Mouse (Mus musculus) kidney, embryonic 15.5 days (tissue): ENCODE data around the gene Gpt2. TPM values are rescaled to one million over a fixed set of nuclear protein-coding genes. Genes with fewer than 3 reads are reported as not detected.

Source experiments
- ATAC-seq: fragments of 200-750 bp; cut with Nextera tagmentation; replicated peaks from 2 replicates; pipeline ENCODE4 v1.8.0; 2017; ENCODE audit warnings: moderate TSS enrichment; ENCODE audit not compliant: low FRiP score
- H3K27ac ChIP-seq: fragments of 300-500 bp; sonication (generic); 2 replicates; pipeline ENCODE4 v1.5.1; 2015; ENCODE audit warnings: mild to moderate bottlenecking, inconsistent platforms
- H3K27me3 ChIP-seq: fragments of 300-500 bp; sonication (generic); 2 replicates; pipeline ENCODE4 v1.6.1; 2015; ENCODE audit warnings: inconsistent platforms
- H3K36me3 ChIP-seq: fragments of 300-500 bp; sonication (generic); 2 replicates; pipeline ENCODE4 v1.6.1; 2015; ENCODE audit warnings: inconsistent platforms
- H3K4me1 ChIP-seq: fragments of 300-500 bp; sonication (generic); 2 replicates; pipeline ENCODE4 v1.6.1; 2015; ENCODE audit warnings: inconsistent platforms
- H3K4me2 ChIP-seq: fragments of 300-500 bp; sonication (generic); 2 replicates; pipeline ENCODE4 v1.6.1; 2015; ENCODE audit warnings: moderate library complexity, mild to moderate bottlenecking, inconsistent platforms
- H3K4me3 ChIP-seq: fragments of 300-500 bp; sonication (generic); replicated peaks from 2 replicates; pipeline ENCODE4 v1.5.1; 2015; ENCODE audit warnings: mild to moderate bottlenecking, inconsistent platforms
- H3K9ac ChIP-seq: fragments of 300-500 bp; sonication (generic); 2 replicates; pipeline ENCODE4 v1.6.1; 2015; ENCODE audit warnings: mild to moderate bottlenecking, inconsistent platforms
- H3K9me3 ChIP-seq: fragments of 300-500 bp; sonication (generic); replicated peaks from 2 replicates; pipeline ENCODE4 v1.6.1; 2016; ENCODE audit warnings: inconsistent platforms
- WGBS: fragments of 180-500 bp; shearing (Covaris S2); methylation state at CpG from one replicate; pipeline ENCODE4 v1.1.7; 2015; ENCODE audit warnings: mixed read lengths; 5-methylcytosine and 5-hydroxymethylcytosine counted together
- polyA plus RNA-seq: library from polyadenylated mRNA; unstranded; fragments of >200 nt; fragmentation: Nextera tagmentation; extraction: Ambion mirVana; gene quantifications from 2 replicates; pipeline ENCODE4 v1.2.1, GENCODE M21; 2015

The Gpt2 gene
- 21.4 and 21.5 TPM in 2 replicates for polyA plus RNA-seq

DNA sequence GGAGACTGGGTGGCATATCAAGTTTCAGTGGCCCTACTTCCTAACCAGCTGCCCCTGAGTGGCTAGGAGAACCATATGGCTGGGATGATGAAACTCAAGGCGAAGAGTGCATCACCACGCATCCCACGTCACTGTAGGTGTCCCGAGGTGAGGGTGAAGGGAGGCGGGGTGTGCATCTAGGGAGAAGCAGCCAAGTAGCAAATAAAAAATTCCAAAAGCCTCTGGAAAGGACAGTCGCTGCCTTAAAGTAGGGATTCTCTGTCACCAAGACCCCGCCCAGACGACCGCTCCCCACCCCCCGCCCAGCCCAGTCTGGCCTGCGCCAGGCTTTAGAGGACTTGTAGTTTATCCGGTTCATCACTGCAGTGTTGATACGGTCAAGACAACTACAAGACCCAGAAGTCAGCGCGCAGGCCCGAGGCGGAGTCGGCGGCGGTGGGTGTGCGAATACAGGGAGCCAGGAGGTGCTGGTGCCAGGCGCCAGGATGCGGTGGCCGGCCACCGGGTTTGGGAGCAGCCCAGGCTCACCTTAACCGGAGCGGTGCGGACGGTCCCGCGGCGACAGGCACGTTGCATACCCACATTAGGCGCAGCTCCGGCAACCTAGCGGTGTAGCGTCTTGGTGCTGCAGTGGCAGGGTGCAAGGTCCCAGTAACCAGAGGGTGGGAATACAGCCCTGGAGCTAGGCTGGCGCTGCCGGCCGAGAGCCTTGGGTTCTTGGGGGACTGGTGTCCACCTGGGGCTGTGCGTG, at the start of gene Gpt2:
Gpt2 (plus strand) TSS at position 452 of the 751 bp plus-strand sequence.
- peak within 1 kb of the TSS; percentile 70 for H3K4me3 ChIP-seq
- H3K27ac ChIP-seq, result peak within 1 kb of the TSS; percentile 48; the same call in 1 of the 2 replicates
- peak within 1 kb of the TSS; percentile 93 for H3K4me2 ChIP-seq
- peak within 1 kb of the TSS; percentile 77 for H3K9ac ChIP-seq
- no peaks in the 10 kb centered on the region for H3K9me3 ChIP-seq
- H3K27me3 ChIP-seq, result no peaks in the 10 kb centered on the region
- under 1% methylated on average over 41 of the region's 41 CpGs for WGBS
- ATAC-seq, result peak; percentile 99
- peaks cover 20% of the 10 kb centered on the region for H3K4me1 ChIP-seq
- no peaks in the 10 kb centered on the region for H3K36me3 ChIP-seq

GRCm38 (mm10) chr8:85444092-85444491, 48.3 kb upstream of the Gpt2 start:
- ATAC-seq, result no peak
- Histone ChIP-seq H3K36me3 (no peaks in the 10 kb centered on the region), H3K4me2 (no peak overlapping the region), H3K9ac (no peak overlapping the region), H3K27me3 (no peaks in the 10 kb centered on the region), H3K9me3 (no peaks in the 10 kb centered on the region), H3K27ac (no peak overlapping the region), H3K4me1 (no peaks in the 10 kb centered on the region), H3K4me3 (no peak overlapping the region)

DNA sequence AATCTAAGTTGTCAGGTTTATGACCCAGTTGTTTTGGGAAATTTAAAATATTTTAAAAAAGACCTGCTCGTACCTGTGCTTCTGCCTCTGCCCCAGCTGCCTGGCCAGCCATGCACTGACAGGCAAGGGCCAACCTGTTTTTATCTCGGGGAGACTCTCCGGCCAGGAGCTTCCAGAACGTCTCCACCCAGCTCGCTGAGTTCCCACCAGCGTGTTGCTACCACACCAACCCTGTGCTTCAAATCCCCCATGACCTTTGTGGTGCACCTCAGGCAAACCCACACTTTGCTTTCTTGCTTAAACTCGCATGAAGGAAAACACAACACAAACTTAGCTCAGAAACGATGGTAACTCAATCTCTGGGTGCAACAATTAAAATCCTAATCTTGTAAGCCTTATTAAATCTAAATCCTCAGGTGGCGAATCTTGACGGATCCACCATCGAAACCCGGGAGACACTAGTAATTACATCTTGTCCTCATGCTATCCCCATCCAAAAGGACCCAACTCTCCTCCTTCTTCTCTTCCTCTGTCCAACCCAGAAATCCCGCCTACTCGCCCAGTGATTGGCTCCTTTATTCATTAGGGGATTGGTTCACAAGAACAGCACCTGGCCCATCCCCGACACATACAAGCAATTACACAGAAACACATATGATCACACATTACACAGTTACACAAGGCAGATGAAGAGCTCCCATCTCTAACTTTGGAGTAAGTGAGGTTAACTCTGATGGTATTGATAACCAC, 46.3 kb upstream of the Gpt2 start:
- Histone ChIP-seq H3K36me3 (no peaks in the 10 kb centered on the region), H3K27me3 (no peaks in the 10 kb centered on the region), H3K4me1 (no peaks in the 10 kb centered on the region), H3K27ac (no peak overlapping the region), H3K4me3 (no peak overlapping the region), H3K9me3 (no peaks in the 10 kb centered on the region), H3K9ac (no peak overlapping the region), H3K4me2 (no peak overlapping the region)
- WGBS, result 83% methylated on average over 15 of the region's 15 CpGs
- ATAC-seq, result no peak

GRCm38 (mm10) chr8:85450335-85450734, 42.0 kb upstream of the Gpt2 start:
- Histone ChIP-seq H3K27me3 (no peaks in the 10 kb centered on the region), H3K36me3 (no peaks in the 10 kb centered on the region), H3K4me1 (peaks cover 10% of the 10 kb centered on the region), H3K9ac (no peak overlapping the region), H3K4me3 (no peak overlapping the region), H3K27ac (no peak overlapping the region), H3K4me2 (no peak overlapping the region), H3K9me3 (no peaks in the 10 kb centered on the region)
- WGBS, result 71% methylated on average over 3 of the region's 3 CpGs
- no peak for ATAC-seq

DNA sequence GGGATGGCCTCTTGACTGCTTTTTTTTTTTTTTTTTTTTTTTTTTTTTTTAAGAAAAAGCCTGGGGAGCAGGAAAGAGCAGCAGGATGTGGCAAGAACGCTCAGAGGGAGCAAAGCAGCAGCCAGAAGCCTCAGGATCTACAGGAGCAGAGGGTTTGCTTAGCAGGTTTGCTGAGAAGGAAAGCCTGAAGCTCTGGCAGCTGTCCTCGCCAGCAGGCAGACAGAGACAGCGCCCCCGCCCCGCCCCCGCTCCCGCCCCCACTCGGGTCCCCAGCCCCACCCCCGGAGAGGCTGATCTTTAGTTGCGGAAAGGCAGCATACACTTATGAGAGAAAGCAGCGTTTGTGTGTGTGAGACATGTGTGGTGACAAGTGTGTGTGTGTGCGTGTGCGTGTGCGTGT, 40.0 kb upstream of the Gpt2 start:
- Histone ChIP-seq H3K4me2 (peak overlapping the region; percentile 50), H3K9me3 (no peaks in the 10 kb centered on the region), H3K4me1 (peaks cover 10% of the 10 kb centered on the region), H3K4me3 (peak overlapping the region; percentile 15; the same call in 1 of the 2 replicates), H3K36me3 (no peaks in the 10 kb centered on the region), H3K9ac (no peak overlapping the region), H3K27ac (no peak overlapping the region), H3K27me3 (no peaks in the 10 kb centered on the region)
- no peak for ATAC-seq
- WGBS, result 19% methylated on average over 14 of the region's 14 CpGs

GRCm38 (mm10) chr8:85453256-85453655, 39.1 kb upstream of the Gpt2 start:
- H3K27ac ChIP-seq, result no peak overlapping the region
- H3K36me3 ChIP-seq, result no peaks in the 10 kb centered on the region
- 91% methylated on average over 2 of the region's 2 CpGs for WGBS
- no peak for ATAC-seq
- peaks cover 10% of the 10 kb centered on the region for H3K4me1 ChIP-seq
- no peaks in the 10 kb centered on the region for H3K27me3 ChIP-seq
- H3K4me2 ChIP-seq, result no peak overlapping the region
- no peaks in the 10 kb centered on the region for H3K9me3 ChIP-seq
- no peak overlapping the region for H3K9ac ChIP-seq
- no peak overlapping the region for H3K4me3 ChIP-seq

DNA sequence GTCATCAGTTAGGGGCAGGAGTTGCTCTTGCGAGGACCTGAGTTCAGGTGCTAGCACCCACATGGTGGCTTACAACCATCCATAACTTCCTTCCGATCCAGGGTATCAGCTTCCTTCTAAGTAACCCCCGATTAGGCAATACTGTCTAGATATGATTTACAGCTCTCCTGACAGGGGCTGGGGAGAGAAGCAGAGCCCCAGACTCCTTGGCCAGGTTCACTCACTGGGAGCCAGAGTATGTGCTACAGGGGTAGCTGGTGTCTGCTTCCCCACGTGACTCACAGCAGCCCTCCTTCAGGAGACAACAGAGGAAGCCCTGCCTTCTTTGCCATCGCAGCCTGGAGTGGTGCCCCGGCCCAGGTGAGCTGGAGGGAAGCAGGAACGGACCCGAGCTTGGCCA, 37.6 kb upstream of the Gpt2 start:
- WGBS, result 65% methylated on average over 8 of the region's 8 CpGs
- peaks cover 10% of the 10 kb centered on the region for H3K4me1 ChIP-seq
- H3K4me2 ChIP-seq, result no peak overlapping the region
- no peak for ATAC-seq
- H3K36me3 ChIP-seq, result no peaks in the 10 kb centered on the region
- no peak overlapping the region for H3K4me3 ChIP-seq
- H3K9me3 ChIP-seq, result no peaks in the 10 kb centered on the region
- H3K9ac ChIP-seq, result no peak overlapping the region
- H3K27ac ChIP-seq, result no peak overlapping the region
- H3K27me3 ChIP-seq, result no peaks in the 10 kb centered on the region

DNA sequence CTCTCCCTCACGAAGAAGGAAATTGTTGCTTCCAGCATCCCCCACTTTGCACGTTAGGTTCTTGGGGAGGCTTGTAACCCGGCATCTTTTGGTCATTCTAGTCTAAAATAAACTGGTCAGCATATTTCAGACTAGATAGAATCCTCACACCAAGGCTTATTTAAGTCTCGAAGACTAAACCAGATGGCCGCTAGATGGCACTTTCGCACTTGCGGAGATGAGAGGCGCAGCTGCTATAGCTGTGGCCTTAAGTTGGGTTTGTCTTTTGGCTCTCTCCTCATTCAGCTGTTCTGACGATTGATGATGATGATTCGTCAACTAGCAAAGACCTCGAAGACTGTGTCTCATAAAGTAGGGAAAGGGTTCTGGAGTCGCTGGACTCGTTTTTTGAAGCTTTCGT, 35.8 kb upstream of the Gpt2 start:
- Histone ChIP-seq H3K4me2 (no peak overlapping the region), H3K9me3 (no peaks in the 10 kb centered on the region), H3K27ac (no peak overlapping the region), H3K27me3 (no peaks in the 10 kb centered on the region), H3K9ac (no peak overlapping the region), H3K4me1 (peaks cover 10% of the 10 kb centered on the region), H3K4me3 (no peak overlapping the region), H3K36me3 (no peaks in the 10 kb centered on the region)
- ATAC-seq, result no peak
- WGBS, result 10% methylated on average over 14 of the region's 14 CpGs

DNA sequence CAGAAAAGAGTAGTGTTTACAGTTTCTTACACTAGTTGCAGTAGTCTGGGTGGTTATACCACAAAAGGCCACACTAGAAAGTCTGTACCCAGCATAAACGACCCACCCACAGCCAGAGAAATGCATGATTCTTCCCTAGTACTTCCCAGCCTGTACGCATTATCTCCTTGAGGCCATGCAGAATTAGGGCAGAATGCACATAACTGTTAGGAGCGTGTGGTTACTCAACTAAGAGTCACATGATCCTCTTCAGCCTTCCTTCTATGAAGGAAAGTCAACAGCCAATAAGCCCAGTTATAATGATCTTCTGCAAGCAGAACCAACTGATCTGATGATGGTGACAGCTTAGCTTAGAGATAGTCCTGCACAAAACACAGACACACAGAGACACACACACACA, 32.8 kb upstream of the Gpt2 start:
- 78% methylated on average over 3 of the region's 3 CpGs for WGBS
- no peak for ATAC-seq
- H3K27me3 ChIP-seq, result no peaks in the 10 kb centered on the region
- no peaks in the 10 kb centered on the region for H3K9me3 ChIP-seq
- no peak overlapping the region for H3K4me2 ChIP-seq
- H3K36me3 ChIP-seq, result no peaks in the 10 kb centered on the region
- H3K27ac ChIP-seq, result no peak overlapping the region
- H3K4me3 ChIP-seq, result no peak overlapping the region
- no peak overlapping the region for H3K9ac ChIP-seq
- H3K4me1 ChIP-seq, result no peaks in the 10 kb centered on the region

DNA sequence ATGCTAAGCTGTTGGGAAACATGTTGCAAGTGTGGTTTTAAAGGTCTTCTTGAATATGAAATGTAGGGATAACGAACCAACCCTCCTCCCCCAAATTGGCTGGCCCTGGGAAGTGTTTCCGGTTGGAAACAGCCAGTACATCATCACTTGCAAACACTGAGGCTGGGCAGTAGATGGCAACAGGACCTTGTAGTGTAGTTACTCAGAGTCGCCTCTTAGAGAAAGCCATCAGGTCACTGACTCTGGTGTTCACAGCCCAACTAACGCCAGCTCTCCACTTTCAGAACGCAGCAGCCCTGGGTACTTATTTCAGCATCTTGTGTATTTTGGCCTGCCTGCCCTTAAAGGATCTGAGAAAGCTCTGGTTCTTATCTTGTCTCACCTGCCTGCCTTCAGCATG, 31.6 kb upstream of the Gpt2 start:
- no peak overlapping the region for H3K27ac ChIP-seq
- H3K36me3 ChIP-seq, result no peaks in the 10 kb centered on the region
- H3K27me3 ChIP-seq, result no peaks in the 10 kb centered on the region
- no peak for ATAC-seq
- WGBS, result 38% methylated on average over 5 of the region's 5 CpGs
- H3K4me2 ChIP-seq, result no peak overlapping the region
- H3K4me3 ChIP-seq, result no peak overlapping the region
- H3K4me1 ChIP-seq, result no peaks in the 10 kb centered on the region
- no peak overlapping the region for H3K9ac ChIP-seq
- H3K9me3 ChIP-seq, result no peaks in the 10 kb centered on the region

- Histone ChIP-seq H3K9ac (no peak overlapping the region), H3K4me3 (no peak overlapping the region), H3K27me3 (no peaks in the 10 kb centered on the region), H3K9me3 (no peaks in the 10 kb centered on the region), H3K27ac (no peak overlapping the region), H3K4me1 (no peaks in the 10 kb centered on the region), H3K36me3 (no peaks in the 10 kb centered on the region), H3K4me2 (no peak overlapping the region)
- no peak for ATAC-seq
- WGBS, result 82% methylated on average over 3 of the region's 3 CpGs
Measured at GRCm38 (mm10) chr8:85461377-85461776, 31.0 kb upstream of the Gpt2 start.

DNA sequence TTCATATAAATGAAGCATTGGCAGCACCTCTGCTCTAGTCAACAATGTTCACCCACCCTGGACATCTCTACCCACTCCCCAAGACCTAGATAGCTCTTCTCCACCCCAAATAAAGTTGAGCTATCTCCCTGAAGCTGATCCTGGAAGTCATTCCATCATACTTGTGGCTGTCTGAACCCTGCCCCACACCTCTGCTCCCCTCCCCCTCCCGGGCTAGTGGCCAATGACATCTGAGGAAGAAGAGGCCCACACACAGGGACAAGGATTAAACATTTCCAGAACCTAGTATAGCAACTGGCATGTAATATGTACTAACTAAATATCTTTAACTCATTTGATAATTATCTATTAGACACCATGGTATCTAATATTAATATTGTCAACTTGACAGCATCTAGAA, 29.9 kb upstream of the Gpt2 start:
- WGBS, result 82% methylated on average over 1 of the region's 1 CpGs

More for the DNA sequence above, 29.9 kb upstream of the Gpt2 start:
- Histone ChIP-seq H3K4me2 (no peak overlapping the region), H3K36me3 (no peaks in the 10 kb centered on the region), H3K4me1 (no peaks in the 10 kb centered on the region), H3K27me3 (no peaks in the 10 kb centered on the region), H3K4me3 (no peak overlapping the region), H3K27ac (no peak overlapping the region), H3K9ac (no peak overlapping the region), H3K9me3 (no peaks in the 10 kb centered on the region)
- ATAC-seq, result no peak
